Mouse (Mus musculus) Patski (cell line): Measurements from ENCODE around the gene Cul5. TPM values are rescaled to one million over a fixed set of nuclear protein-coding genes. Genes with fewer than 3 reads are reported as not detected.

Experiments
- ATAC-seq: fragments of 100-300 bp; one replicate; pipeline ENCODE4 v1.8.0; 2021
- CTCF ChIA-PET: fragments of 350-600 bp; sonication (Branson Sonifier 250); formaldehyde crosslinking; loops from one replicate; lab custom pipeline; 2022; ENCODE audit warnings: inconsistent platforms; lab: Charles Lee
- POLR2A ChIA-PET: fragments of 350-600 bp; sonication (Branson Sonifier 250); formaldehyde crosslinking; loops from one replicate; lab custom pipeline; 2022; ENCODE audit warnings: antibody characterized with exemption, inconsistent platforms; lab: Charles Lee
- DNase-seq: peaks from one replicate; pipeline ENCODE4 v3.0.0-alpha.2; 2011; ENCODE audit warnings: low read depth, low spot score
- H3K27me3 ChIP-seq: fragments of 371-371 bp; one replicate; pipeline ENCODE4 v1.5.1; 2021
- CTCF ChIP-seq: fragments of 100-300 bp; IDR thresholded peaks from one replicate; pipeline ENCODE4 v1.5.1; 2021
- in situ Hi-C: fragments of 300-500 bp; cut with MboI; formaldehyde crosslinking; loops from 3 replicates; pipeline ENCODE4 v1.11.1; 2018; ENCODE audit warnings: low pct_unique_long_range_greater_than_20kb, mixed read lengths
- polyA plus RNA-seq: library from polyadenylated mRNA; unstranded; gene quantifications from one replicate; pipeline ENCODE4 v1.2.3, GENCODE M21; 2021

Cul5 gene
- polyA plus RNA-seq, 1 experiment from 2014 or later, result 33.8 TPM

DNA sequence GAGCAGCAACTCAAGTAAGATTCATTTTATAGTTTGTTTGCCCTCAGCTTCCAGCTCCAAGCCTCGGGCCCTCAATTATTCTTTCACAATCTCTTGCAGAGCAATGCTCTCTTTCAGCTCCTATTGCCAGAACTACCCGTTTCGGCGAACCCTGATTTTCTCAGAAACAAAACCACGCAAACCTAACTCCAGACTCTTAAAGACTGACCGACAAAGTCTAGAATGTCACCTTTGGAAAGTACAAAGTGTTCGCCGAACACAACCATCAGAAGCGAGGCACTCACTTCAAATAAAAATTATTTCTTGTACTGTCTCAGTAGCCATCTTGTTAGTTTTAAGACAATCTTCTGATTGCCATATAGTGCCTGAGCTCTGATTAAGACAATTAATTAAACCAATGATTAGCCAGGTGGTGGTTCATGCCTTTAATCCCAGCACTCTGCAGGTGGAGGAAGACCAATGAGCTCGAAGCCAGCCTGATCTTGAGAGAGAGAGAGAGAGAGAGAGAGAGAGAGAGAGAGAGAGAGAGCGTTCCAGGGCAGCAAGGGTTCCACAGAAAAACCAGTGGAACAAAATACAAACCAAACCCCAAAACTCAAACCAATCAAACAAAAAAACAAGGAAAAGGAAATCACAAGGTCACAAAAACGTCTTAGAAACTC lies 60.4 kb downstream of the Cul5 start:
- ChIA-PET CTCF (interaction anchor here (1.5 kb wide), 1 partner anchor 15 kb away, joined by 5 read pairs; no protein-coding TSS in a partner anchor), POLR2A (interaction anchor here (0.6 to 1.4 kb wide), 2 partner anchors 11 to 481 kb away, joined by 5 read pairs; no protein-coding TSS in a partner anchor)
- ATAC-seq, result no peak
- TF ChIP-seq CTCF, result no peak
- no peaks in the 10 kb centered on the region for H3K27me3 ChIP-seq
- in situ Hi-C loops, result no loop called here
- no peak for DNase-seq

DNA sequence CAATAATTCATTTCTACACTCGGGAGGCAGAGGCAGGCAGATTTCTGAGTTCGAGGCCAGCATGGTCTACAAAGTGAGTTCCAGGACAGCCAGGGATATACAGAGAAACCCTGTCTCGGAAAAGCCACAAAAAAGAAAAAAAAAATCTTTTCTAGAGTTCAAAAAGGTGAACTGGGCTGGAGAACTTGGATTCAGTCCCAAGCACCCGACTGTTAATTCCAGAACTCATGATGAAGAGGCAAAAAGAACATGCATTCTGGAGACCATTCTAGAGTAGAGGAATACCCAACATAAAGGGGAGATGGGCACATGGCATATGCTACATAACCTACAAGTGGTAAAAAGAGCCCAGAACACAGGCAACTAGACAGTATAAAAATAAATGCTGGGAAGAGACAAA lies 62.0 kb downstream of the Cul5 start:
- H3K27me3 ChIP-seq, result no peaks in the 10 kb centered on the region
- TF ChIP-seq CTCF, result no peak
- no peak for DNase-seq
- CTCF ChIA-PET, result no interaction called here
- POLR2A ChIA-PET, result no interaction called here
- in situ Hi-C loops, result no loop called here
- ATAC-seq, result no peak

GRCm38 (mm10) chr9:53607192-53607591 lies 62.6 kb downstream of the Cul5 start:
- CTCF ChIA-PET, result no interaction called here
- POLR2A ChIA-PET, result no interaction called here
- no peaks in the 10 kb centered on the region for H3K27me3 ChIP-seq
- no peak for TF ChIP-seq CTCF
- DNase-seq (no peak), ATAC-seq (no peak)
- in situ Hi-C loops, result no loop called here

- TF ChIP-seq CTCF, result no peak
- ChIA-PET POLR2A (no interaction called here), CTCF (no interaction called here)
- no peaks in the 10 kb centered on the region for H3K27me3 ChIP-seq
- DNase-seq (no peak), ATAC-seq (no peak)
- in situ Hi-C loops, result no loop called here
Observed at GRCm38 (mm10) chr9:53604954-53605353, 64.9 kb downstream of the Cul5 start.

- ATAC-seq, result no peak
- in situ Hi-C loops, result no loop called here
- H3K27me3 ChIP-seq, result no peaks in the 10 kb centered on the region
- CTCF ChIA-PET, result interaction anchor here (1.3 kb wide), 2 partner anchors 8 to 14 kb away, joined by 3 to 4 read pairs; no protein-coding TSS in a partner anchor
- no peak for TF ChIP-seq CTCF
- POLR2A ChIA-PET, result no interaction called here
- DNase-seq, result no peak
Observed at GRCm38 (mm10) chr9:53603849-53604248, 66.0 kb downstream of the Cul5 start.

GRCm38 (mm10) chr9:53603384-53603783 lies 66.4 kb downstream of the Cul5 start:
- ChIA-PET POLR2A (no interaction called here), CTCF (interaction anchor here (1.1 to 1.3 kb wide), 3 partner anchors 8 to 14 kb away, joined by 3 to 4 read pairs (median 3); no protein-coding TSS in a partner anchor)
- no peak for ATAC-seq
- no peaks in the 10 kb centered on the region for H3K27me3 ChIP-seq
- peak; percentile 13 for DNase-seq
- no peak for TF ChIP-seq CTCF
- in situ Hi-C loops, result no loop called here

DNA sequence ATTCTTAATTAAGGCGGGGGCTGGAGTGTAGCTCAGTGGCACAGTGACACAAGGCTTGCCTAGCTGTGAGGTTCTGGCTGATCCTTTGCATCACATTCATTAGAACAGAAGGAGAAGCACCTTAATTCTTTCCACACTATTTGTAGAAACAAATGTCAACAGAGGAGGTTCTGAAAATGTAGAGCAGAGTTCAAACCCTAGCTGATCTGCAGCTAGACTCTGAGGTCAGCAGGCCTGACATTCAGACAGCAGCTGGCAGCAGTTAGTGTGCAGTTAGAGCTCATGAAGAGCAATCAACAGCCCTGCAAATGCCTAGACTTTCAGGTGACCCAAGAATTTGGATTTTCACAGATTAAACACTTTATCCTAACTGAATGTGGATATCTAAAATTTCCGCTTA lies 68.3 kb downstream of the Cul5 start:
- in situ Hi-C loops, result no loop called here
- no peak for ATAC-seq
- no peak for TF ChIP-seq CTCF
- H3K27me3 ChIP-seq, result no peaks in the 10 kb centered on the region
- POLR2A ChIA-PET, result no interaction called here
- CTCF ChIA-PET, result no interaction called here
- no peak for DNase-seq

DNA sequence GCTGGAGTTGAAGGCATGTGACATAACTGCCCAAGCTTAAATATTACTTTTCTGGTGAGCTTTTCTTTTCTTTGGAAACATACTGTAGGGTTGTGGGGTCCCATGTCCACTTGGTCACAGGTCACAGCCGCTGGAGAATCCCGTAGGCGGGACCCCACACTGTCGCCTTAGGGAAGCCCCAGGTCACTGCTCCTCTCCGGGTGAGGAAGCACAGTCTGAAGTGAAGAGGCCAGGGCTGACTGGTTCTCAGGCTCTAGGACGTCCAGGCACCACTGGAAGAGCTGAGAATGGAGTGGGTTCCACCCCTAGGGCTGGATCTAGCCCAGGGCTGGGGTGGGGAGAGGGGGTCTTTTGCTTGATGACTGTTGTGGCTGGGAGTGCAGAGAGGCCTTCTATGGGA lies 71.2 kb downstream of the Cul5 start:
- no peak for ATAC-seq
- TF ChIP-seq CTCF, result no peak
- in situ Hi-C loops, result loop anchor here (5.0 kb wide), 1 partner anchor 69 kb away; no protein-coding TSS in a partner anchor
- ChIA-PET POLR2A (interaction anchor here (1.5 kb wide), 1 partner anchor 11 kb away, joined by 5 read pairs; no protein-coding TSS in a partner anchor), CTCF (no interaction called here)
- no peaks in the 10 kb centered on the region for H3K27me3 ChIP-seq
- DNase-seq, result no peak

DNA sequence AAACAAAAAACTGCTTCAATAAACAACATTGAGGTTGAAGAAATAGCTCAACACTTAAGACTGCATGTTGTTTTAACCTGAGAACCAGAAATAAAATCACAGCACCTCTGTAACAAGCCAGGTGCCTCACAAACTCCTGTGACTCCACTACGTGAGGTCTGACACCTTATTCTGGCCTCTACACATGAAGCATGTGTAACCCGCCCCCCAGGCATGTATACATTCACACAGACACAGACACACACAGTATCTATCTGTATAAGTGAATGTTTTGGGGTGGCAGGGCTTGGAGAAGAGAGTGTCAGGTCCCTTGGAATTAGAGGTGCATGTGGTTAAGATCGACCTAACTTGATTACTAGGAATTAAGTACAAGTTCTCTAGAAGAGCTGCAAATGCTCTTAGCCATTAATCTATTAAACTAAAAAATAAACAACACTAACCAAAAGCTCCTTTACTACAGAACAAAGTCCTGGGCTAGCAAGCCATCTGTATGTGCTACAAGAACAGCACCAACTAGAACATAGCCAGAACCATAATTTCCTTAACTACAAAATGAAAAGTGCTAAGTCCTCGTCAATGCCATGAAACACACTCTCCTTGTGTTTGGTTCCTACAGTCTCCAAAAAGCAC lies 72.7 kb downstream of the Cul5 start:
- CTCF ChIA-PET, result interaction anchor here (1.1 kb wide), 1 partner anchor 76 kb away, joined by 3 read pairs; no protein-coding TSS in a partner anchor
- POLR2A ChIA-PET, result no interaction called here
- in situ Hi-C loops, result loop anchor here (5.0 kb wide), 1 partner anchor 70 kb away; no protein-coding TSS in a partner anchor

GRCm38 (mm10) chr9:53594764-53595163 lies 75.0 kb downstream of the Cul5 start:
- CTCF ChIA-PET, result interaction anchor here (0.6 to 1.9 kb wide), 11 partner anchors 9 to 72 kb away, joined by 3 to 6 read pairs (median 4); partner anchors contain the start of gene Acat1
- in situ Hi-C loops, result loop anchor here (5.0 kb wide), 1 partner anchor 73 kb away; no protein-coding TSS in a partner anchor
- peak; percentile 20 for DNase-seq
- no peaks in the 10 kb centered on the region for H3K27me3 ChIP-seq
- ATAC-seq, result no peak
- POLR2A ChIA-PET, result no interaction called here
- TF ChIP-seq CTCF, result peak; percentile 91

More for the DNA sequence above, 72.7 kb downstream of the Cul5 start:
- no peak for ATAC-seq
- no peak for TF ChIP-seq CTCF
- no peak for DNase-seq
- H3K27me3 ChIP-seq, result no peaks in the 10 kb centered on the region

DNA sequence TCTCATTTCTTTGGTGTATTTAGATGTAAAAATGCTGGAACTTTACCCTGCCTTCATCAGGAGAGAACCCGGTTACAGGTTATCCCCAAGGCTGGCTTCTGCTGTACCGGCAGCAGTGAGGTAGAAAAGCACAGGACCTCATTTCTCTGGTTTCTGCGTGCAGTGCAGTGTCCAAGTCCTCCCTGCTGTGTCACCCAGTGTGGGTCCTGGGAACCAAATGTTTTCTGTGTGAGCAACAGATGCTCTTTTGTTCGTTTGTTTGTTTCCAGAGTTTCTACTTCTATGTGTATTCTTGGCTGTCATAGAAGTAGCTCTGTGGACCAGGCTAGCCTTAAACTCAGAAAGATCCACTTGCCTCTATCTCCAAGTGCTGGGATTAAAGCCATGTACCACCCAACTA lies 87.9 kb downstream of the Cul5 start:
- DNase-seq (no peak), ATAC-seq (no peak)
- in situ Hi-C loops, result no loop called here
- POLR2A ChIA-PET, result no interaction called here
- no peak for TF ChIP-seq CTCF
- H3K27me3 ChIP-seq, result no peaks in the 10 kb centered on the region
- CTCF ChIA-PET, result interaction anchor here (0.8 to 1.4 kb wide), 2 partner anchors 11 to 32 kb away, joined by 3 read pairs; no protein-coding TSS in a partner anchor
